Mouse (Mus musculus) thymus, postnatal 10 days (tissue): ENCODE measurements at regions not wholly inside any gene's neighbourhood (a gene's known extent, or its start where the extent isn't known, plus 50 kb on each side); places are given as distances from the start of the nearest gene placed in this dataset.
"Not testable (repeated sequence)": the region's sequence is repeated elsewhere in the genome, so short reads cannot be mapped to it uniquely, and the experiment has no call there.

Source experiments
- DNase-seq, 2 experiments: peaks; one replicate each; pipeline ENCODE4 v3.0.0; 2021; ENCODE audit warnings: low spot score in 2 of 2

- no peak for DNase-seq
Measured at GRCm38 (mm10) chr6:68977959-68978358, 1442.4 kb upstream of the Tacstd2 start.

GRCm38 (mm10) chr6:68964012-68964411 is 1428.4 kb upstream of the Tacstd2 start:
- no peak for DNase-seq

- not testable (repeated sequence) for DNase-seq
Measured at GRCm38 (mm10) chr6:68938104-68938503, 1402.5 kb upstream of the Tacstd2 start.

- not testable (repeated sequence) for DNase-seq
Measured at GRCm38 (mm10) chr6:68931860-68932259, 1396.3 kb upstream of the Tacstd2 start.

- DNase-seq = no peak
Measured at GRCm38 (mm10) chr6:68915536-68915935, 1379.9 kb upstream of the Tacstd2 start.

- DNase-seq = no peak
Measured at GRCm38 (mm10) chr6:68884130-68884529, 1348.5 kb upstream of the Tacstd2 start.

GRCm38 (mm10) chr6:68852761-68853160 is 1317.2 kb upstream of the Tacstd2 start:
- not testable (repeated sequence) for DNase-seq

- no peak for DNase-seq
Measured at GRCm38 (mm10) chr6:68852286-68852685, 1316.7 kb upstream of the Tacstd2 start.

- no peak for DNase-seq
Measured at GRCm38 (mm10) chr6:68835186-68835585, 1299.6 kb upstream of the Tacstd2 start.

GRCm38 (mm10) chr6:68834633-68835032 is 1299.0 kb upstream of the Tacstd2 start:
- DNase-seq = no peak

GRCm38 (mm10) chr6:68828460-68828859 is 1292.9 kb upstream of the Tacstd2 start:
- DNase-seq = not testable (repeated sequence)

- no peak for DNase-seq
Measured at GRCm38 (mm10) chr6:68813346-68813745, 1277.8 kb upstream of the Tacstd2 start.

GRCm38 (mm10) chr6:68799205-68799604 is 1263.6 kb upstream of the Tacstd2 start:
- DNase-seq = not testable (repeated sequence)

GRCm38 (mm10) chr6:68771507-68771906 is 1235.9 kb upstream of the Tacstd2 start:
- DNase-seq = no peak

- no peak for DNase-seq
Measured at GRCm38 (mm10) chr6:68750451-68750850, 1214.9 kb upstream of the Tacstd2 start.

GRCm38 (mm10) chr6:68749699-68750098 is 1214.1 kb upstream of the Tacstd2 start:
- DNase-seq = no peak

- DNase-seq = no peak
Measured at GRCm38 (mm10) chr6:68738573-68738972, 1203.0 kb upstream of the Tacstd2 start.

GRCm38 (mm10) chr6:68736647-68737046 is 1201.1 kb upstream of the Tacstd2 start:
- no peak for DNase-seq

- no peak for DNase-seq
Measured at GRCm38 (mm10) chr6:68736068-68736467, 1200.5 kb upstream of the Tacstd2 start.

GRCm38 (mm10) chr6:68711084-68711483 is 1175.5 kb upstream of the Tacstd2 start:
- not testable (repeated sequence) for DNase-seq

GRCm38 (mm10) chr6:68704291-68704800 is 1168.8 kb upstream of the Tacstd2 start:
- DNase-seq = not testable (repeated sequence)

GRCm38 (mm10) chr6:68680792-68681110 is 1145.2 kb upstream of the Tacstd2 start:
- DNase-seq = not testable (repeated sequence)

- DNase-seq = no peak
Measured at GRCm38 (mm10) chr6:68680099-68680791, 1144.6 kb upstream of the Tacstd2 start.

- peak in 1 of 2 experiments; percentile 3 for DNase-seq
Measured at GRCm38 (mm10) chr6:68668433-68668832, 1132.8 kb upstream of the Tacstd2 start.
